Mouse (Mus musculus): ENCODE results near the gene Ccdc120. TPM values are rescaled to one million over a fixed set of nuclear protein-coding genes. Genes with fewer than 3 reads are reported as not detected.

Ccdc120 gene
- 5.2 and 6.8 TPM in 2 replicates for total RNA-seq (2017)

- ATAC-seq (replicated peaks; ENCODE audit: low read depth, poor library complexity, severe bottlenecking): peak; percentile 63; the same call in 1 of the 2 replicates
Measured at GRCm38 (mm10) chrX:7750432-7751116, at the start of gene Ccdc120. Gene Ccdc120 (minus strand): TSS chrX:7750905.

- ATAC-seq (replicated peaks; ENCODE audit: low read depth, poor library complexity, severe bottlenecking): no peak
Measured at GRCm38 (mm10) chrX:7797327-7797726, 46.6 kb upstream of the Ccdc120 start.

- 0 out of 2 replicates have a peak, but pooled peaks have one; percentile 52 for ATAC-seq (replicated peaks; ENCODE audit: low read depth, poor library complexity, severe bottlenecking)
Measured at GRCm38 (mm10) chrX:7795016-7795415, 44.3 kb upstream of the Ccdc120 start.

- ATAC-seq (replicated peaks; ENCODE audit: low read depth, poor library complexity, severe bottlenecking): peak; percentile 64
Measured at GRCm38 (mm10) chrX:7793361-7793760, 42.7 kb upstream of the Ccdc120 start.

GRCm38 (mm10) chrX:7790309-7790708 lies 39.6 kb upstream of the Ccdc120 start:
- no peak for ATAC-seq (replicated peaks; ENCODE audit: low read depth, poor library complexity, severe bottlenecking)

GRCm38 (mm10) chrX:7789542-7790136 lies 38.9 kb upstream of the Ccdc120 start, which contains the start of gene Gripap1:
Gene Gripap1 (plus strand): TSS chrX:7789765.
- ATAC-seq (replicated peaks; ENCODE audit: low read depth, poor library complexity, severe bottlenecking): peak; percentile 96

- no peak for ATAC-seq (replicated peaks; ENCODE audit: low read depth, poor library complexity, severe bottlenecking)
Measured at GRCm38 (mm10) chrX:7782603-7783092, 31.9 kb upstream of the Ccdc120 start.

- 0 out of 2 replicates have a peak, but pooled peaks have one; percentile 6 for ATAC-seq (replicated peaks; ENCODE audit: low read depth, poor library complexity, severe bottlenecking)
Measured at GRCm38 (mm10) chrX:7779294-7779693, 28.6 kb upstream of the Ccdc120 start.

- peak; percentile 79 for ATAC-seq (replicated peaks; ENCODE audit: low read depth, poor library complexity, severe bottlenecking)
Measured at GRCm38 (mm10) chrX:7778450-7779244, 27.9 kb upstream of the Ccdc120 start.

- peak; percentile 63 for ATAC-seq (replicated peaks; ENCODE audit: low read depth, poor library complexity, severe bottlenecking)
Measured at GRCm38 (mm10) chrX:7776329-7777082, 25.8 kb upstream of the Ccdc120 start.

GRCm38 (mm10) chrX:7775501-7776205 lies 24.9 kb upstream of the Ccdc120 start:
- no peak for ATAC-seq (replicated peaks; ENCODE audit: low read depth, poor library complexity, severe bottlenecking)

GRCm38 (mm10) chrX:7772766-7773165 lies 22.1 kb upstream of the Ccdc120 start:
- no peak for ATAC-seq (replicated peaks; ENCODE audit: low read depth, poor library complexity, severe bottlenecking)

GRCm38 (mm10) chrX:7769302-7770017 lies 18.8 kb upstream of the Ccdc120 start:
- ATAC-seq (replicated peaks; ENCODE audit: low read depth, poor library complexity, severe bottlenecking): no peak

- peak; percentile 34 for ATAC-seq (replicated peaks; ENCODE audit: low read depth, poor library complexity, severe bottlenecking)
Measured at GRCm38 (mm10) chrX:7765764-7766163, 15.1 kb upstream of the Ccdc120 start.

GRCm38 (mm10) chrX:7765281-7765670 lies 14.6 kb upstream of the Ccdc120 start:
- ATAC-seq (replicated peaks; ENCODE audit: low read depth, poor library complexity, severe bottlenecking): no peak

GRCm38 (mm10) chrX:7764657-7765280 lies 14.1 kb upstream of the Ccdc120 start:
- ATAC-seq (replicated peaks; ENCODE audit: low read depth, poor library complexity, severe bottlenecking): no peak

GRCm38 (mm10) chrX:7763631-7764393 lies 13.1 kb upstream of the Ccdc120 start:
- ATAC-seq (replicated peaks; ENCODE audit: low read depth, poor library complexity, severe bottlenecking): peak; percentile 54

GRCm38 (mm10) chrX:7762921-7763197 lies 12.2 kb upstream of the Ccdc120 start:
- ATAC-seq (replicated peaks; ENCODE audit: low read depth, poor library complexity, severe bottlenecking): no peak
